Mouse (Mus musculus): ENCODE measurements at regions not wholly inside any gene's neighbourhood (a gene's known extent, or its start where the extent isn't known, plus 50 kb on each side); places are given as distances from the start of the nearest gene placed in this dataset.

- no peak overlapping the region for H3K4me2 ChIP-seq (replicated peaks)
- H3K36me3 ChIP-seq, result no peaks in the 10 kb centered on the region
- H3K9ac ChIP-seq, result no peak overlapping the region
- no peak overlapping the region for H3K4me3 ChIP-seq
- no peak overlapping the region for H3K27ac ChIP-seq
- WGBS, result 14% methylated on average over 2 of the region's 2 CpGs
- no peaks in the 10 kb centered on the region for H3K27me3 ChIP-seq
- H3K9me3 ChIP-seq, result no peaks in the 10 kb centered on the region
- H3K4me1 ChIP-seq, result no peaks in the 10 kb centered on the region
- ATAC-seq (ENCODE audit: low FRiP score, low read depth), result no peak
Measured at GRCm38 (mm10) chr2:132472126-132472525, 86.9 kb upstream of the Prokr2 start.

GRCm38 (mm10) chr2:132468957-132469642, 83.9 kb upstream of the Prokr2 start:
- no peaks in the 10 kb centered on the region for H3K4me1 ChIP-seq
- no peak overlapping the region for H3K27ac ChIP-seq
- 86% methylated on average over 9 of the region's 9 CpGs for WGBS
- no peak overlapping the region for H3K9ac ChIP-seq
- no peak for ATAC-seq (ENCODE audit: low FRiP score, low read depth)
- no peak overlapping the region for H3K4me3 ChIP-seq
- H3K36me3 ChIP-seq, result no peaks in the 10 kb centered on the region
- no peak overlapping the region for H3K4me2 ChIP-seq (replicated peaks)
- no peaks in the 10 kb centered on the region for H3K9me3 ChIP-seq
- no peaks in the 10 kb centered on the region for H3K27me3 ChIP-seq

- Histone ChIP-seq H3K4me2 (replicated peaks) (no peak overlapping the region), H3K4me1 (no peaks in the 10 kb centered on the region; the same call in 1 of the 2 replicates), H3K9ac (no peak overlapping the region), H3K27me3 (no peaks in the 10 kb centered on the region), H3K4me3 (no peak overlapping the region), H3K9me3 (no peaks in the 10 kb centered on the region), H3K36me3 (no peaks in the 10 kb centered on the region), H3K27ac (no peak overlapping the region)
- WGBS, result 91% methylated on average over 1 of the region's 1 CpGs
- ATAC-seq (ENCODE audit: low FRiP score, low read depth), result no peak
Measured at GRCm38 (mm10) chr2:132455029-132455428, 69.8 kb upstream of the Prokr2 start.

GRCm38 (mm10) chr2:132449347-132449746, 64.1 kb upstream of the Prokr2 start:
- no peak for ATAC-seq (ENCODE audit: low FRiP score, low read depth)
- H3K9ac ChIP-seq, result no peak overlapping the region
- H3K4me2 ChIP-seq (replicated peaks), result no peak overlapping the region
- 67% methylated on average over 4 of the region's 4 CpGs for WGBS
- no peak overlapping the region for H3K27ac ChIP-seq
- no peaks in the 10 kb centered on the region for H3K36me3 ChIP-seq
- no peak overlapping the region for H3K4me3 ChIP-seq
- H3K4me1 ChIP-seq, result peaks cover 23% of the 10 kb centered on the region
- peaks cover 5% of the 10 kb centered on the region; the same call in 1 of the 2 replicates for H3K27me3 ChIP-seq
- no peaks in the 10 kb centered on the region for H3K9me3 ChIP-seq

GRCm38 (mm10) chr2:132447826-132448225, 62.6 kb upstream of the Prokr2 start:
- 48% methylated on average over 3 of the region's 3 CpGs for WGBS
- H3K4me3 ChIP-seq, result no peak overlapping the region
- ATAC-seq (ENCODE audit: low FRiP score, low read depth), result no peak
- no peaks in the 10 kb centered on the region for H3K36me3 ChIP-seq
- H3K9me3 ChIP-seq, result no peaks in the 10 kb centered on the region
- no peak overlapping the region for H3K9ac ChIP-seq
- H3K27me3 ChIP-seq, result peaks cover 5% of the 10 kb centered on the region; the same call in 1 of the 2 replicates
- no peak overlapping the region for H3K4me2 ChIP-seq (replicated peaks)
- no peak overlapping the region for H3K27ac ChIP-seq
- peaks cover 29% of the 10 kb centered on the region for H3K4me1 ChIP-seq

GRCm38 (mm10) chr2:132446019-132446418, 60.8 kb upstream of the Prokr2 start:
- 17% methylated on average over 3 of the region's 3 CpGs for WGBS
- ATAC-seq (ENCODE audit: low FRiP score, low read depth), result no peak
- no peak overlapping the region for H3K27ac ChIP-seq
- no peaks in the 10 kb centered on the region for H3K9me3 ChIP-seq
- H3K36me3 ChIP-seq, result no peaks in the 10 kb centered on the region
- no peak overlapping the region for H3K9ac ChIP-seq
- no peak overlapping the region for H3K4me3 ChIP-seq
- H3K4me1 ChIP-seq, result peaks cover 32% of the 10 kb centered on the region
- peaks cover 5% of the 10 kb centered on the region; the same call in 1 of the 2 replicates for H3K27me3 ChIP-seq
- no peak overlapping the region for H3K4me2 ChIP-seq (replicated peaks)

- no peaks in the 10 kb centered on the region for H3K9me3 ChIP-seq
- H3K4me2 ChIP-seq (replicated peaks), result 0 out of 2 replicates have a peak overlapping the region, but pooled peaks have one; percentile 17
- H3K9ac ChIP-seq, result no peak overlapping the region
- 16% methylated on average over 11 of the region's 11 CpGs for WGBS
- H3K36me3 ChIP-seq, result no peaks in the 10 kb centered on the region
- H3K4me3 ChIP-seq, result no peak overlapping the region
- peaks cover 5% of the 10 kb centered on the region; the same call in 1 of the 2 replicates for H3K27me3 ChIP-seq
- ATAC-seq (ENCODE audit: low FRiP score, low read depth), result peak; percentile 54; the same call in 1 of the 2 replicates
- H3K27ac ChIP-seq, result no peak overlapping the region
- H3K4me1 ChIP-seq, result peaks cover 32% of the 10 kb centered on the region
Measured at GRCm38 (mm10) chr2:132444442-132445161, 59.4 kb upstream of the Prokr2 start.
